9 mouse cellular contexts compared by ENCODE assay signal in genomic region chr7:130520812-130521422, GRCm38 (mm10). TPM values are rescaled to one million over a fixed set of nuclear protein-coding genes. Genes with fewer than 3 reads are reported as not detected.
A peak's percentile ranks its signal among the peaks of the same experiment; 100 is the strongest.
DNase-seq lines count a peak whose midpoint lies in the region; ATAC-seq lines count a peak whose summit lies in the region.
"Had no signal": no experiment of that assay in that cellular context is flagged by ENCODE, and none has a peak within 500 bp of the region (broad histone marks: within the 10 kb centered on the region; RNA-seq: fewer than 3 reads in every experiment).

No protein-coding gene starts in this region.

- no peaks in the 10 kb centered on the region for H3K36me3 ChIP-seq in heart, embryonic 14.5 days (ENCODE audit: control insufficient read depth, insufficient read depth, low read length)
- no peaks in the 10 kb centered on the region for H3K36me3 ChIP-seq in intestine, embryonic 16.5 days (ENCODE audit: control insufficient read depth, insufficient read depth, low read length)
- H3K36me3 ChIP-seq in liver, embryonic 13.5 days = no peaks in the 10 kb centered on the region
- H3K36me3 ChIP-seq: midbrain, embryonic 13.5 days had no signal

- 69% methylated on average over 14 of the region's 14 CpGs for WGBS in heart, embryonic 14.5 days
- WGBS in intestine, embryonic 16.5 days = 75% methylated on average over 14 of the region's 14 CpGs
- WGBS in liver, embryonic 13.5 days (ENCODE audit: insufficient replicate concordance) = 46% methylated on average over 14 of the region's 14 CpGs

- no peaks in the 10 kb centered on the region for H3K27me3 ChIP-seq in heart, embryonic 14.5 days (ENCODE audit: control insufficient read depth, insufficient read depth, low read length)
- no peaks in the 10 kb centered on the region for H3K27me3 ChIP-seq in intestine, embryonic 16.5 days (replicated peaks; ENCODE audit: control insufficient read depth, insufficient read depth, low read length)
- no peaks in the 10 kb centered on the region for H3K27me3 ChIP-seq in liver, embryonic 13.5 days
- H3K27me3 ChIP-seq: midbrain, embryonic 13.5 days had no signal

- DNase-seq in heart, postnatal 25 days (ENCODE audit: low spot score) = no peak
- DNase-seq in c-Kit-positive CD71-negative TER-119-negative erythroid progenitor cells, embryonic 14.5 days (ENCODE audit: low read depth) = peak; percentile 14
- DNase-seq in liver, embryonic 13.5 days = peak; percentile 27
- DNase-seq in thymus, postnatal 25 days = no peak
- no peak for DNase-seq in cerebellum, adult 9-11 months
- no peak for DNase-seq in spleen, postnatal 36 days (ENCODE audit: low spot score in 2 of 2)

- no peak overlapping the region for H3K4me3 ChIP-seq in heart, embryonic 14.5 days (ENCODE audit: control insufficient read depth in 1 of 2, insufficient read depth in 1 of 2, low read depth in 1 of 2, low read length in 2 of 2)
- 0 out of 2 replicates have a peak overlapping the region, but pooled peaks have one; percentile 93 for H3K4me3 ChIP-seq in intestine, embryonic 16.5 days (ENCODE audit: low read length)
- peak overlapping the region; percentile 98 for H3K4me3 ChIP-seq in liver, embryonic 13.5 days (replicated peaks)

- no peak for ATAC-seq in heart, embryonic 14.5 days (ENCODE audit: insufficient number of reproducible peaks, insufficient read depth, low FRiP score, low read depth)
- ATAC-seq in intestine, embryonic 16.5 days = no peak
- peak; percentile 9; the same call in 1 of the 2 replicates for ATAC-seq in liver, embryonic 13.5 days (ENCODE audit: low read depth)
- ATAC-seq: midbrain, embryonic 13.5 days had no signal

- H3K4me2 ChIP-seq in heart, embryonic 14.5 days (ENCODE audit: low read length) = no peak overlapping the region
- H3K4me2 ChIP-seq in intestine, embryonic 16.5 days (ENCODE audit: low read depth, low read length) = peak overlapping the region; percentile 64; the same call in 1 of the 2 replicates
- H3K4me2 ChIP-seq in liver, embryonic 13.5 days = peak overlapping the region; percentile 93

- intact Hi-C loops in heart, postnatal 25 days (cut with DNase I) = loop anchor here (10.0 kb wide), 1 partner anchor 344 kb away; the partner anchor contains the start of gene Plekha1

- no peak overlapping the region for H3K9ac ChIP-seq in heart, embryonic 14.5 days (ENCODE audit: low read length)
- no peak overlapping the region for H3K9ac ChIP-seq in intestine, embryonic 16.5 days (ENCODE audit: low read depth, low read length)
- H3K9ac ChIP-seq in liver, embryonic 13.5 days = peak overlapping the region; percentile 98

- no peaks in the 10 kb centered on the region for H3K9me3 ChIP-seq in heart, embryonic 14.5 days (ENCODE audit: control insufficient read depth, low read length)
- H3K9me3 ChIP-seq in intestine, embryonic 16.5 days (ENCODE audit: control insufficient read depth, low read length) = no peaks in the 10 kb centered on the region
- H3K9me3 ChIP-seq in liver, embryonic 13.5 days (replicated peaks) = no peaks in the 10 kb centered on the region
- H3K9me3 ChIP-seq: midbrain, embryonic 13.5 days had no signal

- peaks cover 9 to 21% of the 10 kb centered on the region in 2 experiments for H3K4me1 ChIP-seq in heart, embryonic 14.5 days (ENCODE audit: control insufficient read depth in 2 of 2, insufficient read depth in 2 of 2, low read length in 2 of 2)
- H3K4me1 ChIP-seq in intestine, embryonic 16.5 days (ENCODE audit: control insufficient read depth, insufficient read depth, low read length) = peaks cover 6% of the 10 kb centered on the region
- H3K4me1 ChIP-seq in liver, embryonic 13.5 days (replicated peaks) = peaks cover 40% of the 10 kb centered on the region

- H3K27ac ChIP-seq in heart, embryonic 14.5 days (replicated peaks in 1 of 2; ENCODE audit: control insufficient read depth in 1 of 2, insufficient read depth in 1 of 2, low read depth in 2 of 2, low read length in 2 of 2) = peak overlapping the region; percentile 41 to 99; a peak in 2 of 4 replicates
- peak overlapping the region; percentile 98 for H3K27ac ChIP-seq in intestine, embryonic 16.5 days (ENCODE audit: low read length)
- peak overlapping the region; percentile 90 for H3K27ac ChIP-seq in liver, embryonic 13.5 days

RNA-seq across cellular contexts. Expression of gene Ate1, which starts 0.7 kb away (rescaled TPM):
- 64.2 and 67.3 TPM in 2 replicates for polyA plus RNA-seq in heart, embryonic 14.5 days (2014; fragmentation: Nextera tagmentation; extraction: Ambion mirVana)
- total RNA-seq in heart, postnatal 25 days (2021) = 10 to 100 TPM; 32.2 to 32.3 TPM
- polyA plus RNA-seq in intestine, embryonic 16.5 days (2015; fragmentation: Nextera tagmentation; extraction: Ambion mirVana) = 45.2 and 46.1 TPM in 2 replicates
- 28.2 and 35.1 TPM in 2 replicates for polyA plus RNA-seq in liver, embryonic 13.5 days (2015; fragmentation: Nextera tagmentation; extraction: Ambion mirVana)

RNA-seq across cellular contexts. Expression of gene Nsmce4a, which starts 52.0 kb away (rescaled TPM):
- 156 and 160 TPM in 2 replicates for polyA plus RNA-seq in heart, embryonic 14.5 days (2014; fragmentation: Nextera tagmentation; extraction: Ambion mirVana)
- 10 to 100 TPM; 38.5 to 46.1 TPM for total RNA-seq in heart, postnatal 25 days (2021)
- polyA plus RNA-seq in intestine, embryonic 16.5 days (2015; fragmentation: Nextera tagmentation; extraction: Ambion mirVana) = 86.1 and 108 TPM in 2 replicates
- polyA plus RNA-seq in liver, embryonic 13.5 days (2015; fragmentation: Nextera tagmentation; extraction: Ambion mirVana) = 115 and 120 TPM in 2 replicates

RNA-seq across cellular contexts. Expression of gene Tacc2, which starts 56.3 kb away (rescaled TPM):
- 55.9 and 56.4 TPM in 2 replicates for polyA plus RNA-seq in heart, embryonic 14.5 days (2014; fragmentation: Nextera tagmentation; extraction: Ambion mirVana)
- 100 to 1,000 TPM; 364 to 380 TPM for total RNA-seq in heart, postnatal 25 days (2021)
- polyA plus RNA-seq in intestine, embryonic 16.5 days (2015; fragmentation: Nextera tagmentation; extraction: Ambion mirVana) = 27.4 and 30.0 TPM in 2 replicates
- polyA plus RNA-seq in liver, embryonic 13.5 days (2015; fragmentation: Nextera tagmentation; extraction: Ambion mirVana) = 2.3 and 3.0 TPM in 2 replicates

Comparison
In these comparisons a context has a peak if more than half of its experiments do, and no peak if none do; other contexts are left out.
1. H3K4me3 ChIP-seq: peak in intestine, embryonic 16.5 days (single experiment) and liver, embryonic 13.5 days (single experiment); none in heart, embryonic 14.5 days (0 of 2).
2. DNase-seq: peak in c-Kit-positive CD71-negative TER-119-negative erythroid progenitor cells, embryonic 14.5 days (single experiment) and liver, embryonic 13.5 days (single experiment); none in heart, postnatal 25 days (single experiment), thymus, postnatal 25 days (single experiment), cerebellum, adult 9-11 months (single experiment) and spleen, postnatal 36 days (0 of 2).
3. Peak in every context shown above with its lines, with median percentiles within 50 percentile points of each other: H3K27ac ChIP-seq.